Mouse (Mus musculus) cortical plate, adult 2 months (tissue): ENCODE data around the gene Snrk. TPM values are rescaled to one million over a fixed set of nuclear protein-coding genes. Genes with fewer than 3 reads are reported as not detected.

Source experiments
- H3K27ac ChIP-seq: fragments of 200-500 bp; 2 replicates; pipeline ENCODE4 v1.5.1; 2012; ENCODE audit warnings: low read length, control low read depth, inconsistent platforms; ENCODE audit not compliant: insufficient read depth
- H3K4me1 ChIP-seq: fragments of 200-500 bp; 2 replicates; pipeline ENCODE4 v1.6.1; 2011; ENCODE audit warnings: low read length; ENCODE audit not compliant: control insufficient read depth, insufficient read depth
- H3K4me3 ChIP-seq: fragments of 200-500 bp; 2 replicates; pipeline ENCODE4 v1.5.1; 2011; ENCODE audit warnings: mild to moderate bottlenecking, low read length, control low read depth; ENCODE audit not compliant: insufficient read depth
- CTCF ChIP-seq: fragments of 200-500 bp; IDR thresholded peaks from 2 replicates; pipeline ENCODE4 v1.5.1; 2011; ENCODE audit warnings: mild to moderate bottlenecking, control low read depth, low read length; ENCODE audit not compliant: insufficient read depth; ENCODE audit errors: extremely low read depth
- POLR2A ChIP-seq: fragments of 200-500 bp; IDR thresholded peaks from 2 replicates; pipeline ENCODE4 v1.6.1; 2011; ENCODE audit warnings: mild to moderate bottlenecking, low read length, control low read depth; ENCODE audit not compliant: insufficient read depth; ENCODE audit errors: extremely low read depth
- polyA plus RNA-seq: library from polyadenylated mRNA; depleted of rRNA; stranded (reverse); fragments of >200 nt; gene quantifications from 2 replicates; pipeline ENCODE4 v1.2.3, GENCODE M21; 2012

The Snrk gene
- polyA plus RNA-seq, 1 experiment = 78.6 TPM

GRCm38 (mm10) chr9:122103550-122104284 lies 13.3 kb upstream of the Snrk start:
- Histone ChIP-seq H3K4me3 (no peak overlapping the region), H3K4me1 (no peaks in the 10 kb centered on the region), H3K27ac (no peak overlapping the region)
- TF ChIP-seq POLR2A (no peak), CTCF (no peak)

- Histone ChIP-seq H3K4me1 (no peaks in the 10 kb centered on the region), H3K4me3 (no peak overlapping the region), H3K27ac (no peak overlapping the region)
- no peak for TF ChIP-seq POLR2A
- TF ChIP-seq CTCF = no peak
These were observed 12.7 kb upstream of the Snrk start for GRCm38 (mm10) chr9:122104285-122104829.

GRCm38 (mm10) chr9:122107701-122108375 lies 9.2 kb upstream of the Snrk start:
- H3K4me3 ChIP-seq = no peak overlapping the region
- TF ChIP-seq CTCF (no peak), POLR2A (no peak)
- H3K27ac ChIP-seq = no peak overlapping the region
- 0 out of 2 replicates have a peak, but pooled peaks cover 1% of the 10 kb centered on the region for H3K4me1 ChIP-seq

- Histone ChIP-seq H3K4me1 (0 out of 2 replicates have a peak, but pooled peaks cover 1% of the 10 kb centered on the region), H3K27ac (no peak overlapping the region), H3K4me3 (no peak overlapping the region)
- TF ChIP-seq CTCF (no peak), POLR2A (no peak)
These were observed 7.4 kb upstream of the Snrk start for GRCm38 (mm10) chr9:122109553-122110225.

GRCm38 (mm10) chr9:122110508-122110907 lies 6.6 kb upstream of the Snrk start:
- Histone ChIP-seq H3K4me1 (0 out of 2 replicates have a peak, but pooled peaks cover 1% of the 10 kb centered on the region), H3K4me3 (no peak overlapping the region), H3K27ac (no peak overlapping the region)
- no peak for TF ChIP-seq POLR2A
- TF ChIP-seq CTCF = no peak

GRCm38 (mm10) chr9:122110921-122111320 lies 6.1 kb upstream of the Snrk start:
- no peak for TF ChIP-seq POLR2A
- no peak for TF ChIP-seq CTCF
- H3K4me3 ChIP-seq = no peak overlapping the region
- H3K4me1 ChIP-seq = 0 out of 2 replicates have a peak, but pooled peaks cover 1% of the 10 kb centered on the region
- no peak overlapping the region for H3K27ac ChIP-seq

GRCm38 (mm10) chr9:122115552-122115951 lies 1.5 kb upstream of the Snrk start:
- no peak overlapping the region for H3K4me3 ChIP-seq

GRCm38 (mm10) chr9:122116359-122116758 lies 707 bp upstream of the Snrk start:
- Histone ChIP-seq H3K4me1 (peaks cover 6% of the 10 kb centered on the region; the same call in 1 of the 2 replicates), H3K27ac (no peak overlapping the region), H3K4me3 (no peak overlapping the region; the same call in 1 of the 2 replicates)
- TF ChIP-seq POLR2A (no peak), CTCF (no peak)

More at GRCm38 (mm10) chr9:122115552-122115951, 1.5 kb upstream of the Snrk start:
- TF ChIP-seq CTCF (no peak), POLR2A (no peak)
- H3K4me1 ChIP-seq = peaks cover 2% of the 10 kb centered on the region; the same call in 1 of the 2 replicates
- no peak overlapping the region for H3K27ac ChIP-seq

GRCm38 (mm10) chr9:122117692-122118529 lies 845 bp downstream of the Snrk start:
- Histone ChIP-seq H3K4me3 (peak overlapping the region; percentile 72), H3K4me1 (peaks cover 7% of the 10 kb centered on the region; the same call in 1 of the 2 replicates), H3K27ac (peak overlapping the region; percentile 79)
- no peak for TF ChIP-seq CTCF
